Mouse (Mus musculus): ENCODE results near the gene Dcdc2c. TPM values are rescaled to one million over a fixed set of nuclear protein-coding genes. Genes with fewer than 3 reads are reported as not detected.

Gene Dcdc2c
- polyA plus RNA-seq, 2 experiments, result not detected

DNA sequence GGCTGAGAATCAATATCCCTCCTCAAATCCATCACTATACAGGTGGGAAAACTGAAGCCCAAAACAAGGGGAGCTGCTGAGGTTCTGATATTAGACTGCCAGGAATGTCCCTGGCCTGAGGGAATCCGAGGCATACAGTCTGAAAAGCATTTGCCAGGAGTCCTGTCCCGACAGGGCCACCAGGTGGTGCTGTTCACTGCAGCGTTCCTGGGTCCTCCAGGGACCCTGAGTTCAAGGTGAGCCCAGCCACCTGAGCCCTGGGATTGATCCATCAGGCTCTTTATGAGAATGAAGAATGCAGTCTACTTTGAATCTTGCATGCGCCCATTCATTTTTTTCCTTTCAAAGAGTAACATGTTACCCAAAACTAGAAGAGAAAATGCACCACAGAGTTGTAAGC is 26.9 kb upstream of the Dcdc2c start:
- no peaks in the 10 kb centered on the region for H3K27me3 ChIP-seq (ENCODE audit: control insufficient read depth, insufficient read depth, low read length)
- H3K4me3 ChIP-seq (ENCODE audit: insufficient read depth in 1 of 2, low read depth in 2 of 2, low read length in 2 of 2), result no peak overlapping the region
- peaks cover 0 to 3% of the 10 kb centered on the region in 2 experiments; a peak in 1 of 4 replicates for H3K4me1 ChIP-seq (replicated peaks; ENCODE audit: control insufficient read depth in 2 of 2, insufficient read depth in 2 of 2, low read length in 1 of 2)
- no peak overlapping the region for H3K9ac ChIP-seq (replicated peaks)
- no peak overlapping the region for H3K4me2 ChIP-seq (ENCODE audit: low read depth)
- DNase-seq (ENCODE audit: low read depth in 3 of 3, low spot score in 3 of 3) (no peak), ATAC-seq (ENCODE audit: insufficient read depth) (no peak)
- no peak overlapping the region for H3K27ac ChIP-seq
- H3K9me3 ChIP-seq (ENCODE audit: control insufficient read depth, low read length), result no peaks in the 10 kb centered on the region
- no peak for TF ChIP-seq EP300 (IDR thresholded peaks at IDR 0.05; ENCODE audit: low read depth)
- TF ChIP-seq CTCF (IDR thresholded peaks at IDR 0.05; ENCODE audit: low read depth), result peak; percentile 68
- WGBS (ENCODE audit: insufficient replicate concordance), result 23% methylated on average over 4 of the region's 4 CpGs
- H3K36me3 ChIP-seq (replicated peaks; ENCODE audit: control insufficient read depth, insufficient read depth, low read depth), result no peaks in the 10 kb centered on the region

DNA sequence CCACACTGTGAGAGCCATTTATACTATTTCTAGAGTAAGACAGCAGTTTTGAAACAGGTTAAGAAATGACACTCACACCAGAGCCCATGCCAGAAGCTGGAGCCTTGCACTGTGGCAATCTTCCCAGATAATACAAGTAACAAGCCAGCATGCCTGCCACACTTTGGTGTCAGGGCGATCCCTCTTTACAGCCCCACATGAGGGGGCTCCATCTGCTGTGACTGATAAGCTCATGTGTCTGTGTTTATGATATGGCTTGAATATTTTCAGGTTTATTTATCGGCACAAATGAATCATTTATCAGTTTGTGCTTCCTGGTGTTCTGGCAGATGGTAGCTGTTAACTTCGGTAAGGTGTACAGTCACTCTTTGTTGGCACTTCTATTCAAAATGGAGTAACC is 25.9 kb upstream of the Dcdc2c start:
- no peak overlapping the region for H3K4me2 ChIP-seq (ENCODE audit: low read depth)
- no peak overlapping the region for H3K27ac ChIP-seq
- ATAC-seq (ENCODE audit: insufficient read depth) (no peak), DNase-seq (ENCODE audit: low read depth in 3 of 3, low spot score in 3 of 3) (no peak)
- no peaks in the 10 kb centered on the region for H3K36me3 ChIP-seq (replicated peaks; ENCODE audit: control insufficient read depth, insufficient read depth, low read depth)
- H3K4me3 ChIP-seq (ENCODE audit: insufficient read depth in 1 of 2, low read depth in 2 of 2, low read length in 2 of 2), result no peak overlapping the region
- H3K9ac ChIP-seq (replicated peaks), result no peak overlapping the region
- H3K27me3 ChIP-seq (ENCODE audit: control insufficient read depth, insufficient read depth, low read length), result no peaks in the 10 kb centered on the region
- H3K4me1 ChIP-seq (replicated peaks; ENCODE audit: control insufficient read depth in 2 of 2, insufficient read depth in 2 of 2, low read length in 1 of 2), result peaks cover 0 to 3% of the 10 kb centered on the region in 2 experiments; a peak in 1 of 4 replicates
- TF ChIP-seq EP300 (IDR thresholded peaks at IDR 0.05; ENCODE audit: low read depth), result no peak
- TF ChIP-seq CTCF (IDR thresholded peaks at IDR 0.05; ENCODE audit: low read depth), result no peak
- no peaks in the 10 kb centered on the region for H3K9me3 ChIP-seq (ENCODE audit: control insufficient read depth, low read length)
- 26% methylated on average over 3 of the region's 3 CpGs for WGBS (ENCODE audit: insufficient replicate concordance)

DNA sequence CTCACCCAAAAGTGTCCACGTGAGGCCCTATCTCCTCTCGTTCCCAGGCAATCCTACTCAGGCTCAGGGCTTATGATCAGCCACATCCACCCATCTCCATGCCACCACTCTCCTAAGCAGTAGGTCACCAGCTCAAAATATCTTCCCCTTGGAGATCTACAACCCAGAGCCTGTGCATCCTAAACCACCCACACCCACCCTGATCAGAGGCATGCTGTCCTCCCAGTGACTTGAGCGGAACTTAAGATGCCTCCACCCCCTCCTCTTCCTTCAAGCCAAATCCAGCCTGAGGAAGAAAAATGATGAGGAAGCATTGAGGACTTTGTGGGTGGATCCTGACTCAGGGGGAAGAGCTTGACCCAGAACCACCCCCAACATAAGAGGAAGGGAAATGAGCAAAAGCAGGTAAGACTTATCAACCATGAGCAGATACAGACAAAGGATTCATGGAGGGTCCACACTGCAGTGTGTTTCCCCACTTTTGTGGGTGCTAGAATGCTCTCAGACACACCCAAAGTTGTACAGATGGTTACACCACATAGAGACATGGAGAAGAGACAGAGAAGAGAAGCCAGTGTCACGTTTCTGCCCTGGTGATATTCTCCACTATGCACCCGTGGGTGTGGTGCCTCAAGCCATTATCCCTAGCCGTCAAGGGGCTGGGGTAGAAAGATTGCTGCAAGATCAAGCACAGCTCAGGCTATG is 23.3 kb upstream of the Dcdc2c start:
- Histone ChIP-seq H3K4me3 (ENCODE audit: insufficient read depth in 1 of 2, low read depth in 2 of 2, low read length in 2 of 2) (no peak overlapping the region), H3K27ac (no peak overlapping the region), H3K27me3 (ENCODE audit: control insufficient read depth, insufficient read depth, low read length) (no peaks in the 10 kb centered on the region), H3K9ac (replicated peaks) (no peak overlapping the region), H3K9me3 (ENCODE audit: control insufficient read depth, low read length) (no peaks in the 10 kb centered on the region), H3K4me1 (replicated peaks; ENCODE audit: control insufficient read depth in 2 of 2, insufficient read depth in 2 of 2, low read length in 1 of 2) (peaks cover 0 to 3% of the 10 kb centered on the region in 2 experiments; a peak in 1 of 4 replicates), H3K36me3 (replicated peaks; ENCODE audit: control insufficient read depth, insufficient read depth, low read depth) (no peaks in the 10 kb centered on the region), H3K4me2 (ENCODE audit: low read depth) (no peak overlapping the region)
- no peak for DNase-seq (ENCODE audit: low read depth in 3 of 3, low spot score in 3 of 3)
- 43% methylated on average over 6 of the region's 6 CpGs for WGBS (ENCODE audit: insufficient replicate concordance)
- ATAC-seq (ENCODE audit: insufficient read depth), result no peak
- TF ChIP-seq CTCF (IDR thresholded peaks at IDR 0.05; ENCODE audit: low read depth), result no peak
- no peak for TF ChIP-seq EP300 (IDR thresholded peaks at IDR 0.05; ENCODE audit: low read depth)

DNA sequence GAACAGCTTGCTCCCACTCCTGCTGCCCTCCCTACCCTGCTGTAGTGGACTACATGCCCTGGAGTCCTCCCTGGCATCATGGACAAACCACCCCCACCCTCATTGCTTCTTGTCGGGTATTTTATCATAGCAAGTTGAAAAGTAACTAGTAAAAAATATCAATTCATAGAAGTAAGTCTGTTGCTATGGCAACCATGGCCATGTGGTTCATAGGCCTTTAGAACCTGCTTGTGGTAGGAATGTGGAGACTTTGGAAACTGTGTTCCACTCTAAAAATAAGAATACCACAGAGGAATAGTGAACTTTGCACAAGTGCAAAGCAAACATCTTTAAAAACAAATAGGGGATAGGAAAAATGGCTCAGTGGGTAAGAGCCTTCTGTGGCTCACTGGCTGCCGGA is 20.0 kb upstream of the Dcdc2c start:
- WGBS (ENCODE audit: insufficient replicate concordance), result 59% methylated on average over 2 of the region's 2 CpGs
- no peak overlapping the region for H3K27ac ChIP-seq
- H3K4me1 ChIP-seq (replicated peaks; ENCODE audit: control insufficient read depth in 2 of 2, insufficient read depth in 2 of 2, low read length in 1 of 2), result no peaks in the 10 kb centered on the region
- H3K4me2 ChIP-seq (ENCODE audit: low read depth), result no peak overlapping the region
- no peaks in the 10 kb centered on the region for H3K36me3 ChIP-seq (replicated peaks; ENCODE audit: control insufficient read depth, insufficient read depth, low read depth)
- TF ChIP-seq CTCF (IDR thresholded peaks at IDR 0.05; ENCODE audit: low read depth), result no peak
- no peak for TF ChIP-seq EP300 (IDR thresholded peaks at IDR 0.05; ENCODE audit: low read depth)
- no peaks in the 10 kb centered on the region for H3K9me3 ChIP-seq (ENCODE audit: control insufficient read depth, low read length)
- H3K4me3 ChIP-seq (ENCODE audit: insufficient read depth in 1 of 2, low read depth in 2 of 2, low read length in 2 of 2), result no peak overlapping the region
- no peaks in the 10 kb centered on the region for H3K27me3 ChIP-seq (ENCODE audit: control insufficient read depth, insufficient read depth, low read length)
- DNase-seq (ENCODE audit: low read depth in 3 of 3, low spot score in 3 of 3) (no peak), ATAC-seq (ENCODE audit: insufficient read depth) (no peak)
- H3K9ac ChIP-seq (replicated peaks), result no peak overlapping the region

DNA sequence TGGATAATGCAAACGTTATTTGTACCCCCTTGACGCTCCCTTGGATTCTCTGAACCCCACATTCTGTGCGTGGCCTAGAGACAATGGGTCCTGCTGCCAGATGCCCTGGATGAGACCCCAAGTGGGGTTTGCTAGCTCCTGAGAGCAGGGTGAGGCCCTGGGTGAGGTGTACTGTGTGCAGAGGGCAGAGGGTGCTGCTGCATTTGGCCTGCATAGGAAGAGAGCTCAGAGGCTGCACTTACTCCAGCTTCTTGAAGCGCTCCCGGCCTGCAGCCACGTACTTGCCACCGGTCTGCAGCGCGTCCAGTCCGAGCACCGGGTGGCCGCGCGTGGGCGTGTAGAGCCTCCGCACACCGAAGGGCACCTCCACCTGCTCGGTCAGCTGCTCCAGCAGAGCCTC is 424 bp downstream of the Dcdc2c start:
- TF ChIP-seq CTCF (IDR thresholded peaks at IDR 0.05; ENCODE audit: low read depth) (no peak), EP300 (IDR thresholded peaks at IDR 0.05; ENCODE audit: low read depth) (no peak)
- Histone ChIP-seq H3K9me3 (ENCODE audit: control insufficient read depth, low read length) (no peaks in the 10 kb centered on the region), H3K27ac (no peak overlapping the region), H3K9ac (replicated peaks) (no peak overlapping the region), H3K4me3 (ENCODE audit: insufficient read depth in 1 of 2, low read depth in 2 of 2, low read length in 2 of 2) (no peak overlapping the region), H3K36me3 (replicated peaks; ENCODE audit: control insufficient read depth, insufficient read depth, low read depth) (no peaks in the 10 kb centered on the region), H3K4me2 (ENCODE audit: low read depth) (no peak overlapping the region), H3K27me3 (ENCODE audit: control insufficient read depth, insufficient read depth, low read length) (no peaks in the 10 kb centered on the region), H3K4me1 (replicated peaks; ENCODE audit: control insufficient read depth in 2 of 2, insufficient read depth in 2 of 2, low read length in 1 of 2) (no peaks in the 10 kb centered on the region)
- no peak for DNase-seq (ENCODE audit: low read depth in 3 of 3, low spot score in 3 of 3)
- 70% methylated on average over 18 of the region's 18 CpGs for WGBS (ENCODE audit: insufficient replicate concordance)
- no peak for ATAC-seq (ENCODE audit: insufficient read depth)

All from liver, embryonic 14.5 days (tissue).